Mouse (Mus musculus) left cerebral cortex, postnatal 14 days (tissue): ENCODE measurements around the gene Porcn. TPM values are rescaled to one million over a fixed set of nuclear protein-coding genes. Genes with fewer than 3 reads are reported as not detected.

ENCODE experiments used
- DNase-seq, 2 experiments: peaks; one replicate each; pipeline ENCODE4 v3.0.0; 2021 to 2022; ENCODE audit warnings: low spot score in 2 of 2, mixed read lengths in 1 of 2
- intact Hi-C: fragments of 180-260 bp; cut with DNase I; formaldehyde crosslinking; loops from one replicate; pipeline ENCODE4 v1.15.1; 2025
- total RNA-seq, 2 experiments: library from RNA; stranded (reverse); gene quantifications; 2 replicates each; pipeline ENCODE4 v1.2.3; 2021

Gene Porcn
- total RNA-seq, 2 experiments from 2014 or later: 83.2 to 83.3 TPM

DNA sequence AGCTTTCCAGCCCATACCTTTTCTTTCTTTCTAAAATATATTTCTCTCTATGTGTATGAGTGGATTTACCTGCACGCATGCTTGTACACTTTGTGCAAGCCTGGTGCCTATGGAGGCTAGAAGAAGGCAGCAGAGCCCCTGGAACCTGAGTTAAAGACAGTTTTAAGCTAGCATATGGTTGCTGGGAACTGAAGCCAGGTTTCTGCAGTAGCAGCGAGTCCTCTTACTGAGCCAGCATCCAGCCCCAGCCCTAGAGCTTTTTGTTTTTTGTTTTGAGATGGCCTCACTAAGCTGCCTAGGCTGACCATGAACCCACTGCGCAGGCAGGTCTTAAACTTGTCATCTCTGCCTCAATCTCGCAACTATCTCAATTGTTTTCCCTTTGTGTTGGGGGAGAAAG lies 41.9 kb downstream of the Porcn start:
- no peak for DNase-seq
- intact Hi-C loops: no loop called here

GRCm38 (mm10) chrX:8163076-8163475 lies 43.2 kb downstream of the Porcn start:
- intact Hi-C loops: no loop called here
- DNase-seq: peak in 1 of 2 experiments; percentile 39

- intact Hi-C loops: no loop called here
- DNase-seq: peak; percentile 87 to 89
Measured at GRCm38 (mm10) chrX:8145153-8145991, 61.0 kb downstream of the Porcn start, which contains the start of gene Rbm3. Rbm3 (minus strand) TSS chrX:8145880.

Other genes starting within 250 kb of the Porcn start
- not detected for gene Gata1, start 228.5 kb downstream of the Porcn start, total RNA-seq
- under 1 TPM in 1 of 2 experiments, not detected in 1; 0.75 TPM for gene Glod5, start 188.0 kb downstream of the Porcn start, total RNA-seq
- 10 to 100 TPM; 27.2 to 30.8 TPM for gene Suv39h1, start 131.8 kb downstream of the Porcn start, total RNA-seq
- 1 to 10 TPM; 1.1 to 2.9 TPM for gene Was, start 116.0 kb downstream of the Porcn start, total RNA-seq
- gene Wdr13, start 73.6 kb downstream of the Porcn start, total RNA-seq: 100 to 1,000 TPM; 216 to 236 TPM
- gene Rbm3, start 60.6 kb downstream of the Porcn start, total RNA-seq: 100 to 1,000 TPM; 198 to 216 TPM
- 10 to 100 TPM; 15.7 to 16.3 TPM for gene Tbc1d25, start 30.3 kb downstream of the Porcn start, total RNA-seq
- 10 to 100 TPM; 31.7 to 33.3 TPM for gene Ebp, start 13.0 kb downstream of the Porcn start, total RNA-seq
- gene Ftsj1, start 45.9 kb upstream of the Porcn start, total RNA-seq: 10 to 100 TPM; 22.7 to 25.9 TPM
- 10 to 100 TPM; 11.9 to 12.7 TPM for gene Slc38a5, start 64.6 kb upstream of the Porcn start, total RNA-seq
- gene Ssxb10, start 120.9 kb upstream of the Porcn start, total RNA-seq: not detected
- gene Ssxb9, start 160.5 kb upstream of the Porcn start, total RNA-seq: not detected
- gene Ssxb1, start 206.8 kb upstream of the Porcn start, total RNA-seq: not detected